Mouse (Mus musculus): Measurements from ENCODE around the gene Pklr. TPM values are rescaled to one million over a fixed set of nuclear protein-coding genes. Genes with fewer than 3 reads are reported as not detected.
A peak's percentile ranks its signal among the peaks of the same experiment; 100 is the strongest.

The Pklr gene
- polyA plus RNA-seq, 1 experiment = 2.2 TPM

DNA sequence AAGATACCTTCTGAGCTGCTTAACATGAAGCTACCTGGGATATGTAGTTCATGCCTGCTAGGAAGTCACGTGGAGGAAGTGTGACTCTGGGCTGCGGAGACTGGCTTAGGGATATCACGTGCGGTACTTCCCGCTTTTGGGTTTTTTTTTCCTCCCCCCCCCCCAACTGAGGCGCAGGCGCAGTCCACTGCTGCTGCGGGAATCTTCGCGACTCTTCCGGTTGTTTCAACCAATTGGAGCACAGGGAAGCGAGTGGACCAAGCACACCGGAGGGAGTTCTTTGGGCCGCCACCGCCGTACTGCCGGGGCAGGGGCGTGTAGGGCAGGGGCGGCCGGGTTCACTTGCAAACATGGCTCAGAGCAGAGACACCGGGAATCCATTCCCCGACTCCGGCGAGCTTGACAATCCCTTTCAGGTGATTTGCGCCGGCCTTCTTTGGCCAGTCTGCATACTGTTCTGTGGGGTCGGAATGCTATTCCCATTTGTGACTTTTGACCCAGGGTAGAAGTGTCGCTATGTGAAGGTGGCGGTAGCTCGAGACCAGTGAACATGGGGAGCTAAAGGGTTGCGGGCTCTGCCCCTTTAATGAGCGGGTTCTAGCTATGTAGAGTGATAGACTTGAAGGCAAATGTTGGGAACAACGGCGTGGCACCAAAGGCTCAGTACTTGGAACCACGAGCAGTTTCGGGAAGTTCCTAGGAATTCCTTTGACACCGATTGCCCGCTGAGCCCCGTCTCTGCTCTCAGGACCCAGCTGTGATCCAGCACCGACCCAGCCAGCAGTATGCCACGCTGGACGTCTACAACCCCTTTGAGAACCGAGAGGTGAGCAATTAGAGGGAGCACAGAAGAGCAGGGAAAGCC is 41.5 kb downstream of the Pklr start, which contains the start of gene Scamp3:
Gene Scamp3, plus strand, starts transcription at position 232 of the 865 bp plus-strand sequence.
- WGBS = under 1% methylated on average over 43 of the region's 43 CpGs
- H3K36me3 ChIP-seq (ENCODE audit: control insufficient read depth, insufficient read depth, low read length) = peaks cover 38% of the 10 kb centered on the region

DNA sequence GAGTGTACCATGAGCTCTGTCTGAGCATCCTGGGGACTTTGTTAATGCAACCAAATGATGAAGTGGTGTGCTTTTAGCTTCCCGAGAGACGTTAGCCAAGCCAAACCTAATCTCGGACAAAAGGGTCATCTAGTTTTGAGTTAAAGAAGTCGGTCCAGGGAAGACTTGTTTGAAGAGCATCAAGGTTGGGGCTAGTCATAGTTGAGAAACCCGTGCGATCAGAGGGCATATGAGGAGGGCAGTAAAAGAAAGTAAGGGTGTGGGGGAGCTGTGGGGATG is 42.1 kb downstream of the Pklr start:
- Histone ChIP-seq H3K27ac (ENCODE audit: control insufficient read depth, insufficient read depth, low read length) (no peak overlapping the region), H3K4me1 (replicated peaks; ENCODE audit: control insufficient read depth, insufficient read depth, low read length) (peaks cover 23% of the 10 kb centered on the region), H3K4me3 (ENCODE audit: control insufficient read depth, insufficient read depth, low read length) (peak overlapping the region; percentile 96), H3K27me3 (ENCODE audit: control insufficient read depth, insufficient read depth, low read length) (no peaks in the 10 kb centered on the region), H3K36me3 (ENCODE audit: control insufficient read depth, insufficient read depth, low read length) (peaks cover 35% of the 10 kb centered on the region)
- TF ChIP-seq CTCF (IDR thresholded peaks at IDR 0.05; ENCODE audit: borderline replicate concordance, control insufficient read depth, extremely low read depth, insufficient read depth, low read length, poor library complexity) (no peak), POLR2A (IDR thresholded peaks at IDR 0.05; ENCODE audit: control insufficient read depth, extremely low read depth, insufficient read depth, low read length, poor library complexity) (no peak)
- 4% methylated on average over 6 of the region's 6 CpGs for WGBS
- no peak for DNase-seq

More for the DNA sequence above, 41.5 kb downstream of the Pklr start, which contains the start of gene Scamp3:
- H3K4me1 ChIP-seq (replicated peaks; ENCODE audit: control insufficient read depth, insufficient read depth, low read length) = peaks cover 19% of the 10 kb centered on the region
- TF ChIP-seq CTCF (IDR thresholded peaks at IDR 0.05; ENCODE audit: borderline replicate concordance, control insufficient read depth, extremely low read depth, insufficient read depth, low read length, poor library complexity) (no peak), POLR2A (IDR thresholded peaks at IDR 0.05; ENCODE audit: control insufficient read depth, extremely low read depth, insufficient read depth, low read length, poor library complexity) (peak; percentile 80)
- H3K4me3 ChIP-seq (ENCODE audit: control insufficient read depth, insufficient read depth, low read length) = peak within 1 kb of the TSS; percentile 96
- H3K27ac ChIP-seq (ENCODE audit: control insufficient read depth, insufficient read depth, low read length) = peak within 1 kb of the TSS; percentile 23
- no peaks in the 10 kb centered on the region for H3K27me3 ChIP-seq (ENCODE audit: control insufficient read depth, insufficient read depth, low read length)
- DNase-seq = peak; percentile 73

DNA sequence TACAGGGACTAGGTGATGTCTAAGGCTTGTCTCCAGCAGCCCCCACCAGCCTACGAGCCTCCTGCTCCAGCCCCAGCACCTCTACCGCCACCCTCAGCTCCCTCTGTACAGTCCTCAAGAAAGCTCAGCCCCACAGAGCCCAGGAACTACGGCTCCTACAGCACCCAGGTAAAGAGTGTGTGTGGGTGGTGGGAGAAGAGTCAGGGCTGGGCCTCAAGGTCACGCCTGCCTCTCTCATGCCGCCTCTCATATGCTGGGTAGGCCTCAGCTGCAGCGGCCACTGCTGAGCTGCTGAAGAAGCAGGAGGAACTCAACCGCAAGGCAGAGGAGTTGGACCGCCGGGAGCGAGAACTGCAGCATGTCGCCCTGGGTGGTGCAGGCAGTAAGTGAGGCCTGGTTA is 43.1 kb downstream of the Pklr start:
- no peaks in the 10 kb centered on the region for H3K27me3 ChIP-seq (ENCODE audit: control insufficient read depth, insufficient read depth, low read length)
- peaks cover 29% of the 10 kb centered on the region for H3K36me3 ChIP-seq (ENCODE audit: control insufficient read depth, insufficient read depth, low read length)
- no peak for DNase-seq
- peaks cover 31% of the 10 kb centered on the region for H3K4me1 ChIP-seq (replicated peaks; ENCODE audit: control insufficient read depth, insufficient read depth, low read length)
- no peak overlapping the region for H3K27ac ChIP-seq (ENCODE audit: control insufficient read depth, insufficient read depth, low read length)
- 92% methylated on average over 11 of the region's 11 CpGs for WGBS
- TF ChIP-seq POLR2A (IDR thresholded peaks at IDR 0.05; ENCODE audit: control insufficient read depth, extremely low read depth, insufficient read depth, low read length, poor library complexity) (no peak), CTCF (IDR thresholded peaks at IDR 0.05; ENCODE audit: borderline replicate concordance, control insufficient read depth, extremely low read depth, insufficient read depth, low read length, poor library complexity) (no peak)
- H3K4me3 ChIP-seq (ENCODE audit: control insufficient read depth, insufficient read depth, low read length) = no peak overlapping the region

DNA sequence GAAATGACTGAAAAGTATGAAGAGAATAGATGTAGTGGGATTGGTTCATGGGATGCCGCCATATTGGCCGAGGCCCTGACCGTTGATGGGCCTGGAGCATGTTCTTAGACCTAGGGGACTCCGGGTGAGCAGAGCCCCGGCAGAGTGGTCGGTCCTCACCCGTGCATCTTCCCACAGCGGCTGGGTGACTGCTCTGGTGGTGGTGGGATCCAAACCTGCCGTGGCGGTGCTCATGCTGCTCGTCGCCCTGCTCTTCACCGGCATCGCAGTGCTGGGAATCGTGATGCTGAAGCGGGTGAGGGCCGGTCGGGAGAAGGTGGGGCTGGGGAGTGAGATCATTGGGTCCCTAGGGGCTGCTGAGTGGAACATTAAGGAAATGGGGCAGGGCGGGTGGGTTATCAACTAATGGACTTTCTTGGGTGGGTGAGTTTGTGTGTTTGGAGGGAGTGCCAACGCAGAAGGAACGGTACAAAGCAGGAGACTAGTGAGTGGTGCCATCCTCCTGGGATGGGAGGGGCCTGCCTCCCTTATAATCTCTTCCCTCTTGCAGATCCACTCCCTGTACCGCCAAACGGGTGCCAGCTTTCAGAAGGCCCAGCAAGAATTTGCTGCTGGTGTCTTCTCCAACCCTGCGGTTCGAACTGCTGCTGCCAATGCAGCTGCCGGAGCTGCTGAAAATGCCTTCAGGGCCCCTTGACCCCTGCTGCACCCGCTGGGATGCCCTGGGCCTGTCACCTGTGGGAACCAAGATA is 46.0 kb downstream of the Pklr start:
- H3K36me3 ChIP-seq (ENCODE audit: control insufficient read depth, insufficient read depth, low read length) = peaks cover 11% of the 10 kb centered on the region; the same call in 1 of the 2 replicates
- WGBS = 87% methylated on average over 27 of the region's 27 CpGs
- H3K27me3 ChIP-seq (ENCODE audit: control insufficient read depth, insufficient read depth, low read length) = no peaks in the 10 kb centered on the region
- TF ChIP-seq POLR2A (IDR thresholded peaks at IDR 0.05; ENCODE audit: control insufficient read depth, extremely low read depth, insufficient read depth, low read length, poor library complexity) (no peak), CTCF (IDR thresholded peaks at IDR 0.05; ENCODE audit: borderline replicate concordance, control insufficient read depth, extremely low read depth, insufficient read depth, low read length, poor library complexity) (no peak)
- no peak overlapping the region for H3K4me3 ChIP-seq (ENCODE audit: control insufficient read depth, insufficient read depth, low read length)
- H3K4me1 ChIP-seq (replicated peaks; ENCODE audit: control insufficient read depth, insufficient read depth, low read length) = peaks cover 53% of the 10 kb centered on the region
- H3K27ac ChIP-seq (ENCODE audit: control insufficient read depth, insufficient read depth, low read length) = no peak overlapping the region
- no peak for DNase-seq

DNA sequence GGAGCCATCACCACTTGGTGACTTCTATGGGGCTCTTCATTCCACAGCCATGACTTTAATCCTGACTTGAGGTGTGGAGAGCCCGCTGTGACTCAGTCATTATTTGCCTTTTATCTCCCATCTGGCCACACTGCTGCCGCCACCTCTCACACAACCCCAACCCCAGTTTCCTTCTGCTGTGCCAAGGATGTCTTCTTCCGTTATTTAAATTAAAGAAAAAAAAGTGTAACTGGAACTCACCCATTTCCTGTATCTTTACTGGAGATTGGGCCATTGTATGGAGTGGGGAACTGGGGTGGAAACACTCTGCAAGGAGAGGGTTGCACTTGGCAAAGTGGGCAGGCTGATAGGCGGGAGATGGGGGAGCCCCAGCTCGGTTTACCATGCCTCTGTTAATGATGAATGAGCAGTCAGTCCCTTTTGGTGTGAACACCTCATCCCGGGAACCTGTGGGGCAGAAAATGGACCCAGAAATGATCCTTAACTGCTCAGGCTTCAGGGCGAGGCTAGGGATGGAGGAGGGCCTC is 46.7 kb downstream of the Pklr start:
- WGBS = 23% methylated on average over 7 of the region's 7 CpGs
- 0 out of 2 replicates have a peak overlapping the region, but pooled peaks have one; percentile 62 for H3K4me3 ChIP-seq (ENCODE audit: control insufficient read depth, insufficient read depth, low read length)

More for the DNA sequence above, 46.7 kb downstream of the Pklr start:
- Histone ChIP-seq H3K4me1 (replicated peaks; ENCODE audit: control insufficient read depth, insufficient read depth, low read length) (peaks cover 59% of the 10 kb centered on the region), H3K36me3 (ENCODE audit: control insufficient read depth, insufficient read depth, low read length) (peaks cover 11% of the 10 kb centered on the region; the same call in 1 of the 2 replicates), H3K27me3 (ENCODE audit: control insufficient read depth, insufficient read depth, low read length) (no peaks in the 10 kb centered on the region), H3K27ac (ENCODE audit: control insufficient read depth, insufficient read depth, low read length) (peak overlapping the region; percentile 12; the same call in 1 of the 2 replicates)
- no peak for DNase-seq
- no peak for TF ChIP-seq CTCF (IDR thresholded peaks at IDR 0.05; ENCODE audit: borderline replicate concordance, control insufficient read depth, extremely low read depth, insufficient read depth, low read length, poor library complexity)
- no peak for TF ChIP-seq POLR2A (IDR thresholded peaks at IDR 0.05; ENCODE audit: control insufficient read depth, extremely low read depth, insufficient read depth, low read length, poor library complexity)

Measured in thymus, adult 2 months (tissue).